Mouse (Mus musculus) ES-E14 (cell line): ENCODE data around the gene Alpl.

Source experiments
- CHD2 ChIP-seq: IDR thresholded peaks from 2 replicates; pipeline ENCODE4 v1.6.1; 2014; ENCODE audit warnings: mild to moderate bottlenecking, low read depth, low read length, inconsistent platforms
- HCFC1 ChIP-seq: IDR thresholded peaks from 2 replicates; pipeline ENCODE4 v1.6.1; 2012; ENCODE audit warnings: low read length, inconsistent platforms, borderline replicate concordance; ENCODE audit not compliant: insufficient read depth
- MAFK ChIP-seq: IDR thresholded peaks from 2 replicates; pipeline ENCODE4 v1.6.1; 2014; ENCODE audit warnings: mild to moderate bottlenecking, low read depth, low read length, inconsistent platforms; ENCODE audit not compliant: insufficient read depth
- ZC3H11A ChIP-seq: IDR thresholded peaks from 2 replicates; pipeline ENCODE4 v1.6.1; 2012; ENCODE audit warnings: low read depth, mild to moderate bottlenecking, inconsistent platforms, low read length, borderline replicate concordance
- ZNF384 ChIP-seq: IDR thresholded peaks from 2 replicates; pipeline ENCODE4 v1.6.1; 2012; ENCODE audit warnings: low read depth, low read length, inconsistent platforms

DNA sequence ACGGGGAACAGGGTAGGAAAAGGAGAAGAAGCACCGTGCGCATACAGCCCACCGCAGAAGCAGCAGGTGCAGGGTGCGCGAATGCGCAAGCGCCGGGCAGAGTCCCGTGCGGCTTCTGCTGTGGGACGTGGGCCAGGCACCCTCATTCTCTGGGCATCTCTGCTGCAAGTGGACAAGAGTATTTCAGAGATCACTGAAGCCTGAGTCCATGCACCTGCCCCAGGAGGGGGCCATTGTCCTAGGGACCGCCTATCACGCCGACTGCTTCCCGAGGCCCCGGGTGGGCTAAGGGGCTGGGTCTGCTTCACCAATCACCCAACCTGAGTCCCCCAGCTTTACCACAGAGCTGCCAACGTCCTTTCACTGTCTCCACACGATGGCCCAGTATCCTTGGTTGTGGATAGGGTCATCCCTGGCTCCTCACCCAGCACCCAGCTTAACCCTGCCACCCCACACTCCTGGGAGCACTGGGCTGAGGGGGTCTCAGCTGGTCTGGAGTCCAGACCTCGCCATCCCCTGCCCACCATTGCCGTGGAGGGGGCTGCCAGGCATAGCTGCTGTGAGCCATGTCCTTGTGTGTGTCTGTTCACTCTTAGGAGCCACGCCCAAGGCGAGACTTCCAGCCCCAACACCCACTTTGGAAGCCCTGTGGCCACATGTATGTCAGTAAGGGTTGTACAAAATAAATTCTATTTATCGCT, 66.9 kb downstream of the Alpl start:
- TF ChIP-seq ZNF384 (no peak), ZC3H11A (no peak), MAFK (no peak), CHD2 (no peak), HCFC1 (no peak)
